Mouse (Mus musculus) heart, postnatal 0 days (tissue): ENCODE data around the gene Wwc1. TPM values are rescaled to one million over a fixed set of nuclear protein-coding genes. Genes with fewer than 3 reads are reported as not detected.

Source experiments
- ATAC-seq: fragments of 200-750 bp; cut with Nextera tagmentation; 2 replicates; pipeline ENCODE4 v1.8.0; 2017; ENCODE audit warnings: low read depth, moderate number of reproducible peaks, moderate library complexity; ENCODE audit not compliant: insufficient read depth
- DNase-seq: peaks from one replicate; pipeline ENCODE4 v3.0.0-alpha.2; 2016; ENCODE audit warnings: low spot score
- H3K27ac ChIP-seq: fragments of 300-500 bp; sonication (generic); 2 replicates; pipeline ENCODE4 v1.5.1; 2014; ENCODE audit warnings: low read depth, mild to moderate bottlenecking
- H3K27me3 ChIP-seq: fragments of 300-500 bp; sonication (generic); 2 replicates; pipeline ENCODE4 v1.6.1; 2014; ENCODE audit warnings: low read length, mixed read lengths; ENCODE audit not compliant: control insufficient read depth, insufficient read depth
- H3K36me3 ChIP-seq: fragments of 300-500 bp; sonication (generic); replicated peaks from 2 replicates; pipeline ENCODE4 v1.6.1; 2014; ENCODE audit warnings: low read length, mixed read lengths; ENCODE audit not compliant: control insufficient read depth, insufficient read depth
- H3K4me1 ChIP-seq: fragments of 300-500 bp; sonication (generic); 2 replicates; pipeline ENCODE4 v1.6.1; 2014; ENCODE audit warnings: antibody characterized with exemption; ENCODE audit not compliant: control insufficient read depth, insufficient read depth
- H3K4me2 ChIP-seq: fragments of 300-500 bp; sonication (generic); 2 replicates; pipeline ENCODE4 v1.6.1; 2014; ENCODE audit warnings: low read depth, mild to moderate bottlenecking, low read length, moderate library complexity
- H3K4me3 ChIP-seq: fragments of 300-500 bp; sonication (generic); 2 replicates; pipeline ENCODE4 v1.5.1; 2014; ENCODE audit warnings: low read depth, low read length
- H3K9ac ChIP-seq: fragments of 300-500 bp; sonication (generic); replicated peaks from 2 replicates; pipeline ENCODE4 v1.6.1; 2014; ENCODE audit warnings: low read depth, low read length, mixed read lengths
- H3K9me3 ChIP-seq: fragments of 300-500 bp; sonication (generic); replicated peaks from 2 replicates; pipeline ENCODE4 v1.6.1; 2016; ENCODE audit warnings: low read length; ENCODE audit not compliant: control insufficient read depth
- CTCF ChIP-seq: IDR thresholded peaks from 2 replicates; pipeline ENCODE4 v1.5.1; 2016; ENCODE audit warnings: antibody characterized with exemption, control low read depth, low read depth
- EP300 ChIP-seq: IDR thresholded peaks from 2 replicates; pipeline ENCODE4 v1.6.1; 2016; ENCODE audit warnings: antibody characterized with exemption, low read depth
- WGBS: fragments of 180-500 bp; shearing (Covaris S2); extraction: QIAGEN DNeasy Blood & Tissue Kit; methylation state at CpG from one replicate; pipeline ENCODE4 v1.1.7; 2014; 5-methylcytosine and 5-hydroxymethylcytosine counted together
- polyA plus RNA-seq: library from polyadenylated mRNA; unstranded; fragments of >200 nt; fragmentation: Nextera tagmentation; extraction: Ambion mirVana; gene quantifications from 2 replicates; pipeline ENCODE4 v1.2.1, GENCODE M21; 2015
- total RNA-seq: library from RNA; depleted of rRNA; stranded (reverse); fragments of >200 nt; gene quantifications from 2 replicates; pipeline ENCODE4 v1.2.3, GENCODE M21; 2014; ENCODE audit warnings: low replicate concordance

Gene Wwc1
- total and polyA plus RNA-seq, 2 experiments from 2014 or later: 0.31 to 1.6 TPM

DNA sequence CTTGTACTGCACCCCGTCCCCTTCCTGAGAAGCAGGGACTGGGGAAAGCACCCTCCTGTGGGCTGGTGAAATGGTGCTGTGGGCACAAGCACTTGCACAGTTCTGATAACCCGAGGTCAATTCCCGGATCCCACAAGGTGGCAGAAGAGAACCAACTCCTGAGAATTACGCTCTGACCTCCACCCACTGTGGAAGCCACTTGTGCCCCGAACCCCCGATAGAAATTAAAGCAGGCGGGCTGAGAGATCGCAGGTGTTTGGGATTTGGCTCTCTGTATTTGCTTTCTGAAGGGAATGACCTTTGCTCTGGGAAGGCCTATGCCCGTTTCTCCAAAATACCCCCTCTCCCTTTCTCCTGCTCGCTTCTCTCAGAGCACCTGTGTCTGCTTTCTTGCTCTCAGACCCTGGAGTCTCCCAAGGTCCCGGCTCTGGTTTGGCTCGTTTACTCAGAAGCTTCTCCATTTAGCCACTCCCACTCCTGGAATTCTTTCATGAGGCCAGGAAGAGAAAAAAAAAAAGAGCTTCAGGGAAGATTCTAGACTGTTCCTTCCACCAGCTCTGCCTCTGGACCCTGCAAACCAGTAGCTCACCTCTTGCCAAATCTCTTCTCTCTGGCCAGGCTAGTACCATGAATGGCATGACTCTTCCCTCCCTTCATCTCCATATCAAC is 58.0 kb downstream of the Wwc1 start:
- H3K4me2 ChIP-seq: no peak overlapping the region
- no peak for DNase-seq
- WGBS: 31% methylated on average over 12 of the region's 12 CpGs
- no peak overlapping the region for H3K4me3 ChIP-seq
- H3K27me3 ChIP-seq: no peaks in the 10 kb centered on the region
- H3K4me1 ChIP-seq: no peaks in the 10 kb centered on the region
- no peak overlapping the region for H3K9ac ChIP-seq
- H3K27ac ChIP-seq: no peak overlapping the region
- ATAC-seq: no peak
- TF ChIP-seq EP300: no peak
- TF ChIP-seq CTCF: peak; percentile 39
- no peaks in the 10 kb centered on the region for H3K9me3 ChIP-seq
- H3K36me3 ChIP-seq: no peaks in the 10 kb centered on the region

GRCm38 (mm10) chr11:35920776-35921175 is 59.6 kb downstream of the Wwc1 start:
- ATAC-seq (no peak), DNase-seq (no peak)
- 77% methylated on average over 5 of the region's 5 CpGs for WGBS
- H3K36me3 ChIP-seq: no peaks in the 10 kb centered on the region
- no peaks in the 10 kb centered on the region for H3K9me3 ChIP-seq
- no peak overlapping the region for H3K9ac ChIP-seq
- TF ChIP-seq EP300 (no peak), CTCF (no peak)
- no peak overlapping the region for H3K27ac ChIP-seq
- H3K4me1 ChIP-seq: no peaks in the 10 kb centered on the region
- H3K27me3 ChIP-seq: no peaks in the 10 kb centered on the region
- H3K4me3 ChIP-seq: no peak overlapping the region
- no peak overlapping the region for H3K4me2 ChIP-seq

- no peaks in the 10 kb centered on the region for H3K9me3 ChIP-seq
- TF ChIP-seq EP300: no peak
- TF ChIP-seq CTCF: no peak
- no peaks in the 10 kb centered on the region for H3K36me3 ChIP-seq
- H3K9ac ChIP-seq: no peak overlapping the region
- WGBS: 63% methylated on average over 9 of the region's 9 CpGs
- H3K4me3 ChIP-seq: no peak overlapping the region
- DNase-seq (no peak), ATAC-seq (0 out of 2 replicates have a peak, but pooled peaks have one; percentile 11)
- no peaks in the 10 kb centered on the region for H3K4me1 ChIP-seq
- no peak overlapping the region for H3K4me2 ChIP-seq
- no peaks in the 10 kb centered on the region for H3K27me3 ChIP-seq
- H3K27ac ChIP-seq: no peak overlapping the region
Observed at GRCm38 (mm10) chr11:35919856-35920503, 60.3 kb downstream of the Wwc1 start.

DNA sequence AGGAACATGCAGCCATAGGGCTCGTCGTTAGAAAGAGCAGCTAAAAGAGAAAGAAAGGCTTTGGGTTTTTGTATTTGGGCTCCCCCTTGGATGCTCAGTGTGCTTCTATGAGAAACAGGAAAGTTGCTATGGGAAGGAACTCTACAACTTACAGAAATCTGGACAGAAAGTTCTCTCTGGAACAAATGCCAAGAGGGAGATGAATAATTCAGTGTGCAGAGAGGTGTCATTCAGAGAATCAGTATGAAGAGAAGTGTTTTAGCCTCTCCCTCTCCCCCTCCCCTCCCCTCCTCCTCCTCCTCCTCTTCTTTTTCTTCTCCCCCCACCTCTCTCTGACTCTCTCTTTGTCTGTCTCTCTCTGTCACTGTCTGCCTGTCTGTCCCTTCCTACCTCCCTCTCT is 60.9 kb downstream of the Wwc1 start:
- H3K9me3 ChIP-seq: no peaks in the 10 kb centered on the region
- no peak overlapping the region for H3K9ac ChIP-seq
- no peaks in the 10 kb centered on the region for H3K36me3 ChIP-seq
- no peak for DNase-seq
- no peaks in the 10 kb centered on the region for H3K27me3 ChIP-seq
- no peak for ATAC-seq
- no peaks in the 10 kb centered on the region for H3K4me1 ChIP-seq
- no peak for TF ChIP-seq CTCF
- TF ChIP-seq EP300: no peak
- H3K4me3 ChIP-seq: no peak overlapping the region
- H3K27ac ChIP-seq: no peak overlapping the region
- no peak overlapping the region for H3K4me2 ChIP-seq
- WGBS: 50% methylated on average over 2 of the region's 2 CpGs

DNA sequence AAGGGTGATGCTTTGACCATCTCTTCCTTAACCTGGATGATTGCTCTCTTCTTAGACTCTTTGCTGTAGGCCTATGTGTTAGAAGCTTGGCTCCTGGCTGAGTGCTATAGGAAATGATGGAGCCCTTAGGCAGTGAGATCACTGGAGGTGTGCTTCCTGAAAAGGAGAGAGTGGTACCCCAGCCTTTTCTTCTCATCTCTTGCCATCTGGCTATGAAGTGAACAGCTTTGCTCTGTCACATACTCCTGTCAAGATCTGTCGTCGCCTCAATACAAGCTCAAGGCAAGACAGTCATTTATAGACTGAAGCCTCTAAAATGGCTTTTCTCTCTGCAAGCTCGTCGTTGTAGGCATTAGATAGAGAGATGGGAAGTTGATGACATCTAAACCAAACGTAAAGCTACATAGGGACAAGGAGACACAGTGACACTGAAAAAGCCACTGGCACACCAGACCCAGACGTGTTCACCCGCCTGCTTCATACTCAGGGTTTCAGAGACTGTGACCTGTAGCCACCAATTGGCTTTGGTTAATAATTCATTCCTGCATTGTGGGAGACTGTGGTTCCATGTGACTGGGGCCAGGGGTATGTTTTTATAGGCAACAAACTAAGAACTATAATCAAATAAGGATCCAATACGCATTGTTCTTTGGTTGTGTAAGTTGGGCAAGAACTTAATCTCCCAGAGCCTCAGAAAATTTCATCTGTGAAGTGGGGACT is 63.7 kb downstream of the Wwc1 start:
- DNase-seq: no peak
- Histone ChIP-seq H3K4me1 (no peaks in the 10 kb centered on the region), H3K27me3 (no peaks in the 10 kb centered on the region), H3K4me2 (no peak overlapping the region), H3K9me3 (no peaks in the 10 kb centered on the region), H3K36me3 (no peaks in the 10 kb centered on the region), H3K4me3 (no peak overlapping the region), H3K27ac (no peak overlapping the region), H3K9ac (no peak overlapping the region)
- TF ChIP-seq EP300: no peak
- no peak for TF ChIP-seq CTCF
- ATAC-seq: no peak
- WGBS: 63% methylated on average over 8 of the region's 8 CpGs
